Mouse (Mus musculus): ENCODE results near the gene Tgds.
"Not testable (repeated sequence)": the region's sequence is repeated elsewhere in the genome, so short reads cannot be mapped to it uniquely, and the experiment has no call there.

Gene Tgds

GRCm38 (mm10) chr14:118132642-118132977 lies at the start of gene Tgds:
Gene Tgds, minus strand, starts transcription at chr14:118132755.
- DNase-seq (ENCODE audit: low spot score in 2 of 2), result peak; percentile 89 to 96

GRCm38 (mm10) chr14:118180711-118181177 lies 48.2 kb upstream of the Tgds start:
- DNase-seq (ENCODE audit: low spot score in 2 of 2), result peak in 1 of 2 experiments; percentile 15

- peak in 1 of 2 experiments; percentile 37 for DNase-seq (ENCODE audit: low spot score in 2 of 2)
Observed at GRCm38 (mm10) chr14:118180117-118180557, 47.6 kb upstream of the Tgds start.

GRCm38 (mm10) chr14:118179701-118180100 lies 47.1 kb upstream of the Tgds start:
- no peak for DNase-seq (ENCODE audit: low spot score in 2 of 2)

- no peak for DNase-seq (ENCODE audit: low spot score in 2 of 2)
Observed at GRCm38 (mm10) chr14:118179251-118179650, 46.7 kb upstream of the Tgds start.

- no peak for DNase-seq (ENCODE audit: low spot score in 2 of 2)
Observed at GRCm38 (mm10) chr14:118175694-118176085, 43.1 kb upstream of the Tgds start.

- no peak for DNase-seq (ENCODE audit: low spot score in 2 of 2)
Observed at GRCm38 (mm10) chr14:118175071-118175693, 42.6 kb upstream of the Tgds start.

GRCm38 (mm10) chr14:118173590-118174203 lies 41.1 kb upstream of the Tgds start:
- DNase-seq (ENCODE audit: low spot score in 2 of 2), result no peak

- DNase-seq (ENCODE audit: low spot score in 2 of 2), result no peak
Observed at GRCm38 (mm10) chr14:118168776-118169175, 36.2 kb upstream of the Tgds start.

- DNase-seq (ENCODE audit: low spot score in 2 of 2), result no peak
Observed at GRCm38 (mm10) chr14:118162640-118163039, 30.1 kb upstream of the Tgds start.

- no peak for DNase-seq (ENCODE audit: low spot score in 2 of 2)
Observed at GRCm38 (mm10) chr14:118161751-118162150, 29.2 kb upstream of the Tgds start.

- DNase-seq (ENCODE audit: low spot score in 2 of 2), result peak in 1 of 2 experiments; percentile 72
Observed at GRCm38 (mm10) chr14:118157146-118157545, 24.6 kb upstream of the Tgds start.

GRCm38 (mm10) chr14:118156740-118157139 lies 24.2 kb upstream of the Tgds start:
- DNase-seq (ENCODE audit: low spot score in 2 of 2), result no peak

- DNase-seq (ENCODE audit: low spot score in 2 of 2), result not testable (repeated sequence)
Observed at GRCm38 (mm10) chr14:118156056-118156455, 23.5 kb upstream of the Tgds start.

GRCm38 (mm10) chr14:118152294-118152651 lies 19.7 kb upstream of the Tgds start:
- DNase-seq (ENCODE audit: low spot score in 2 of 2), result no peak

GRCm38 (mm10) chr14:118151651-118152293 lies 19.2 kb upstream of the Tgds start:
- DNase-seq (ENCODE audit: low spot score in 2 of 2), result no peak

GRCm38 (mm10) chr14:118150656-118151551 lies 18.3 kb upstream of the Tgds start:
- DNase-seq (ENCODE audit: low spot score in 2 of 2), result no peak

- no peak for DNase-seq (ENCODE audit: low spot score in 2 of 2)
Observed at GRCm38 (mm10) chr14:118148554-118148953, 16.0 kb upstream of the Tgds start.

GRCm38 (mm10) chr14:118148046-118148445 lies 15.5 kb upstream of the Tgds start:
- DNase-seq (ENCODE audit: low spot score in 2 of 2), result no peak

- no peak for DNase-seq (ENCODE audit: low spot score in 2 of 2)
Observed at GRCm38 (mm10) chr14:118142283-118142682, 9.7 kb upstream of the Tgds start.

GRCm38 (mm10) chr14:118137487-118137886 lies 4.9 kb upstream of the Tgds start:
- no peak for DNase-seq (ENCODE audit: low spot score in 2 of 2)

Data from cerebellum, postnatal 4 days (tissue).